Mouse (Mus musculus) heart, postnatal 36 days (tissue): Measurements from ENCODE around the gene Them4. TPM values are rescaled to one million over a fixed set of nuclear protein-coding genes. Genes with fewer than 3 reads are reported as not detected.

Experiments used
- DNase-seq, 2 experiments: peaks; one replicate each; pipeline ENCODE4 v3.0.0; 2021 to 2022
- intact Hi-C: fragments of 180-260 bp; cut with DNase I; formaldehyde crosslinking; loops from one replicate; pipeline ENCODE4 v1.15.1; 2025
- total RNA-seq, 2 experiments: library from RNA; stranded (reverse); gene quantifications; 2 replicates each; pipeline ENCODE4 v1.2.3; 2021

The Them4 gene
- total RNA-seq, 2 experiments from 2014 or later: 13.7 to 15.6 TPM

DNA sequence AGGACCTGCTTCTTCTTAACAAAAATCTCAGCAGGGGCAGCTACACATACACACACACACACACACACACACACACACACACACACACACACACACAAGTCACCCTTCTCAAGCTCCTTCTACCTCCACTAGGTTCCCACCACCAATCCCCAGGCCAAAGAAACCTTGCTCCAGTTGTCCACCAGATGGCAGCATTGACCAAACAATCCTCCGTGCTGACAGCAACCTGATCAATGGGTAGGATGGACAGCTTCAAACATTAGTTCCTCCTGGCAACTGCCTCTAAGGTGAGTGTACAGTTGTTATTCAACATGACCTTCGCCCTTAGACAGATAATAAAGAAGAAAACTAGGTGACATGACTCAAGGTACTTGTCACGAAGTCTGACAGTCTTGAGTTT is 56.9 kb downstream of the Them4 start:
- peak; percentile 72 to 76 for DNase-seq
- intact Hi-C loops: loop anchor here (2.0 to 5.0 kb wide), 4 partner anchors 76 to 536 kb away; partner anchors contain the start of genes Mrpl9 and Oaz3

DNA sequence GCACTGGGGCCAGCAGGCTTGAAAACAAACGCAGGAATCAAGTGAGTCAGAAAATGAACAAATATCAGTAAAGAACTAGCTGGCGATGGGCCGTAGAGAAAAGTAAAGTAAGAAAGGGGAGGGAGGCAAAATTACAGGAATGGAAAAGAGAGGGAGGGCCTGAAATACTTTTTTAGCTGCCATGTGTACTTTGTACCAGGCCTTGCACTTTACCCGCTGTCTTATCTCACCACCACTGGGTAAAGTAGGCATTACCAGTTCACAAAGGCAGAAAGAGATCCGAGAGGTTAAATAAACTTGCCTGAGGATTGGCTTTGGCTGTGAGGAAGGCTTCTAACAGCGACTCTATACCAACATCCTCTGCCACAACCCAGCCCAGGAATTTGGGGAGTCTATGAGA is 57.6 kb downstream of the Them4 start:
- intact Hi-C loops: loop anchor here (2.0 to 5.0 kb wide), 4 partner anchors 75 to 535 kb away; partner anchors contain the start of genes Mrpl9 and Oaz3
- DNase-seq: no peak

DNA sequence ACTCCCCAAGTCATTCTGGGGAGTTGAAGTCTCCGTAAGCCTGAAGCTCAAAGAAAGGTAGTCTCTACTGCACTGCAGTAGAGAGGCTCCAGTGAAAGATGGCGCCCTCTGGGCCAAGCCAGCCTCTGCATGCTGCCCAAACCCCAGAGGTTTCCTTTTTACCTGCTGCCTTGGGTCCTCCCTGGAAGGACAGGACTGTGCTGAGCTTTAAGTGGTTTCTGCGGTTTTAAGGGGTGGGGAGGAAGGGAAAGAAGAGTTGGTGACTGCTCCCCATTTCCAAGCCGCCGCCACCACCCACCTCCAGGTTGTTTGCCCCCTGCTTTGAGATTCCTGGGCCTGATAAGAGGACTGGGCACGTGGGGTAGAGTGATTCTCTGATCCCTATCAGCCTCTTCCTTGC is 58.7 kb downstream of the Them4 start:
- intact Hi-C loops: loop anchor here (5.0 kb wide), 1 partner anchor 74 kb away; the partner anchor contains the start of genes Mrpl9 and Oaz3
- no peak for DNase-seq

DNA sequence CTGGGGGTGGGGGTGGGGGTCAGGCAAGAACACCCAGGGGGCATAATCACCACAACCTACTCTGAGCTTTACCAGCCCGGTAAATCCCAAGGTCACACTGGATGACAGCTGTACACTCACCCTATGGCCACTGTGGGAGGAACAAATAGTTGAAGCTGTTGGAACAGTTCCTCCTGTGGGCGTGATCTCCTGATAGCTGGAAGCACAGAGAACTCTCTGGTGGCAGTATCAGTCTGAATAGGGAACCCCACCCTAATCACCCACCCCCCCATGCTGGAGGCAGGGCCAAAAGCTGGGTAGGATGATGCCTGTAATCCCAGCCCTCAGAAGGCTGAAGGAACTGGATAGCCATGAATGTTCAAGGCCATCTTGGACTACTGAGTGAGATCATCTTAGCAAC is 59.8 kb downstream of the Them4 start:
- DNase-seq: no peak
- intact Hi-C loops: loop anchor here (5.0 kb wide), 1 partner anchor 73 kb away; the partner anchor contains the start of genes Mrpl9 and Oaz3

DNA sequence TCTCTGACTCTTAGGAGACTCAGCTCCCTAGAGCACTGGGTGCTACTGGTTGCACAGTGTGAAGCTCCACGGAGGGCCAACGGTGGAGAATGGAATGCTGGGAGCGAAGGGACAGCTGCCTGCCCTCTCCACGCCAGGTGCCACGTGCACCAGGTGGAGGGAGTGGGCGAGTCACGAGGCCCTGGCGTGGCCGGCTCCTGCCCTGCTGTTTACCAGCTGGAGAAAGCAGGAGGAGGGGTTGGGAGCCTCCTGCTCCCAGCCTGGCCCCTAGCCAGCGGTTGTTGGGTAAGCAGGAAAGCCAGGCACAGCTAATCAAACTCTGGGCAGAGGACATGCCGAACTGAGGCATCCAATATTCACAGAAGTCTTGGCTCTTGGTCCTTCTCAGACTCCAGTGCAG is 61.7 kb downstream of the Them4 start:
- DNase-seq: peak; percentile 74 to 78
- intact Hi-C loops: no loop called here

DNA sequence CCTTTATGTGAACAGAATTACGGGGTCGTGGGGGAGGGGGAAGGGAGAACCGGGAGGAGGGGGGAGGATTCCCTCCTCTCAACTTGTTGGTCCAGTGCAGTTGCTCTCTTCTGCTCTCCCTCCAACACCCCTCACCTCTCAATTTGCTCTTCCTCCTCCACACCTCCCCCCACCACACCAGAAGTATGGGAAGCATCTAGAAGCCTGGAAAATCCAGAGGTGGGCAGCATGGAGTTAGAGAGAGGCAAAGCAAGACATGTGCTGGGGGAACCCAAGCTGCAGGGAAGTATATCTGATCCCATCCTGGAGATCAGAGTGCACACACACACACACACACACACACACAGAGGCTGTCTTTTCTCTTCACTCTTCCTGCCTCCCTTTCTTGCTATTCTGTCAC is 62.1 kb downstream of the Them4 start:
- intact Hi-C loops: no loop called here
- no peak for DNase-seq

DNA sequence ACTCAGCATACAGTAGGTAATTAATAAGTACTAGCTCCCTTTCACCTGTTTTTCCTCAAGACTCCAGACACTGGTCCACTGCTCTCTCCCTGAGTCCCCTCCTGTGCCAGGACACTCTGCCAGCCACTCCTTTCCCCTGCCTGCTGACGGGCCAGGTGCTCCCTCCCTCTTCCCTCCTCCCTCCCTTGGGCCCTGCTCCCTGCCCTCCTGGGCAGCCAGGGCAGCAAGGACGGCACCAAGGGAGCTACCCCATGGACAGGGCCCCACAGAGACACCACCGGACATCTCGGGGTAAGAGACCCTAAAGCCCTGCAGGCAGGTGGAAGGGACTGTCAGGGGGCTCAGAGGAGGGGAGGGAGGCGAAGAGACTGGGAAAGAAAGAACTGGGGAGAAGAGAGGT is 62.8 kb downstream of the Them4 start, which contains the start of gene Rorc:
TSS of gene Rorc (plus strand) at position 154 of the 400 bp plus-strand sequence.
- intact Hi-C loops: no loop called here
- DNase-seq: peak; percentile 39 to 47

DNA sequence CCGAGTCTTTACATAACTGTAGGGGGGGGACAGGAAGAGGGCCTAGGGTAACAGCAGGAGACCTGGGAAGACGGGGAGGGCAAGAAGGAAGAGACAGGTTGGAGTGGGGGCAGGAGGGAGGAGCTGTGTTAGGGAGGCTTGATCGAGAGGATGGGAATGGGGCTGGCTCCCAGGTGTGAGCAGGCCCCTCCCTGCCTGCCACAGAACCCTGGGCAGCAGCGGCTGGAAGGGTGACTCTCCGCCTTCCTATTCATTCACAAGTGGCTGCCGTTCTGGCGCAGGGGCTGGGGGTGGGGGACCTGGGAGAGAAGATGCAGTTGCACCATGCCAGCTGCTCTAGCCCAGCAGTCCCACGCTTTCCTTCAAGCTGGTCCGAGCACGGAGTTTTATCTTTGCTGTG is 63.2 kb downstream of the Them4 start:
- intact Hi-C loops: no loop called here
- no peak for DNase-seq

DNA sequence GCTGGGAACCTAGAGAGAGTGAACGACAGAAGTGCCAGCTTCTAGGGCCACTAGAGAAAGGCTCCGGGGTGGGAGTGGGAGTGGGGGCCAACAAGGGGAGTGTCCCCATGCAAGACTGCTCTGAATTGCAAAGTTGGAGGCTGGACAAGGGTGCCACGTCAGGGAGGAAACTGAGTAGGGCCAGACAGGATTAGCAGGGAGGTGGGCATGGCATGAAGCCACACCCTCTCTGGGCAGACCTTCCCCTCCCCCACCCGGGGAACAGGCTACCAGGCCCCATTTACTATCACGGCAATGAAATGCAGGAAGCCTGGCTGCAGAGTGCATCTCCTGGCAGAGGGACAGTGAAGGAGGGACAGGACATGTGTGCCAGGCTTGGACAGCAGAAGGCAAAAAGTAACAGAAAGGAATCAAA is 63.7 kb downstream of the Them4 start:
- no peak for DNase-seq
- intact Hi-C loops: no loop called here

DNA sequence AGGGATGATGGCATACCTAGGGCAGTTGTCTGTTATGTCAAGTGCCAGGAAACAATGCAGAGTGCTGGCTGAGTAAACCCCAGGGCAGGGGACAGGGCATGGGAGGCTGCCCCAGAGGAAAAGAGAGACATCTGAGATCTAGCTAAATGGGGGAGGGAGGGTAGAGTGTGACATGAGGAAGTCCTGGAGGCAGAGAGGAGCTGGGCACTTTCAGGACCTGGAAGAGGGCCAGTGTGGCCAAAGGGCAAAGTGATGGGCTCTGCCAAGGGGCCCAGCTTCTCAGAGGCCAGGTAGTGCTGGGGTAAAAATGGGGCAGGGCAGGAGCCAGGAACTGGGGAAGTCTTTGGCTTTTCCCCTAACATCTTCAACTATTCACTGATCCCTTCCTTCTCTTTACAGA is 64.7 kb downstream of the Them4 start:
- intact Hi-C loops: no loop called here
- no peak for DNase-seq

DNA sequence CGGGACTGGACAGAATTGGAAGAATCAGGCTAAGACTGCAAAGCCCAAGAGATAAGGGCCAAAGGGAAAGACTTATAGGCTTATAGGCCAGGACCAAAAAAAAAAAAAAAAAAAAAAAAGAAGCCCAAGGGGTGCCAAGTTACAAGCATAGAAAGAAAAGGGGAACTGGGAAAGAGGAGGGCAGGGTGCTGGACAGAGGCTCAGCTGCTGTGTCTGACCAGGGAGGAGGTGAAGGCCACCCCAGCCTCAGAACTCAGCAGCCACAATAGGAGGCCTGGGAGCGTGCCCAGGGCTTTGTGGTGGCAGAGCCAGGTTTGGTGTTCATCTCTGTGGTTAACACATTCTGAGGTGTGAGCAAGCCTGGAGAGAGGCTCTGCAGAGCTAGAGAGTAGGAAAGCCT is 65.3 kb downstream of the Them4 start:
- intact Hi-C loops: no loop called here
- DNase-seq: no peak

DNA sequence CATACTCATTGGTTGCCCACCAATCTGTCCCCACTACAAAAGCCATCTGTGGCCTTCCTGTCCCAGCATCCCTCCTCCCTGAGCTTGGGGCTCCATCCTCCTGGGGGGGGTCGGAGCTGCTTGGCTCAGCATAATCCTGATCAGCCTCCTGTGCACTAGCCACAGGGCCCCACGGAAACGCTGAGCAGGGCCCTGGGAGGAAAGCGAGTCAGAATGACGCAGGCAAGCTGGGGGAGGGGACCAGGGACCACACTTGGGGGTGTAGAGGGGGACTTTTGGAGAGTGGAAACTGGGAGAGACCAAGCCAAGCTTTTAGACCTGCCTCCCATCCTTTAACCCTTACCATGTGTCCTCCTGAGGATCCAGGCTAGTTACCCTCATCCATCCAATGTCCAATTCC is 66.0 kb downstream of the Them4 start:
- no peak for DNase-seq
- intact Hi-C loops: no loop called here

DNA sequence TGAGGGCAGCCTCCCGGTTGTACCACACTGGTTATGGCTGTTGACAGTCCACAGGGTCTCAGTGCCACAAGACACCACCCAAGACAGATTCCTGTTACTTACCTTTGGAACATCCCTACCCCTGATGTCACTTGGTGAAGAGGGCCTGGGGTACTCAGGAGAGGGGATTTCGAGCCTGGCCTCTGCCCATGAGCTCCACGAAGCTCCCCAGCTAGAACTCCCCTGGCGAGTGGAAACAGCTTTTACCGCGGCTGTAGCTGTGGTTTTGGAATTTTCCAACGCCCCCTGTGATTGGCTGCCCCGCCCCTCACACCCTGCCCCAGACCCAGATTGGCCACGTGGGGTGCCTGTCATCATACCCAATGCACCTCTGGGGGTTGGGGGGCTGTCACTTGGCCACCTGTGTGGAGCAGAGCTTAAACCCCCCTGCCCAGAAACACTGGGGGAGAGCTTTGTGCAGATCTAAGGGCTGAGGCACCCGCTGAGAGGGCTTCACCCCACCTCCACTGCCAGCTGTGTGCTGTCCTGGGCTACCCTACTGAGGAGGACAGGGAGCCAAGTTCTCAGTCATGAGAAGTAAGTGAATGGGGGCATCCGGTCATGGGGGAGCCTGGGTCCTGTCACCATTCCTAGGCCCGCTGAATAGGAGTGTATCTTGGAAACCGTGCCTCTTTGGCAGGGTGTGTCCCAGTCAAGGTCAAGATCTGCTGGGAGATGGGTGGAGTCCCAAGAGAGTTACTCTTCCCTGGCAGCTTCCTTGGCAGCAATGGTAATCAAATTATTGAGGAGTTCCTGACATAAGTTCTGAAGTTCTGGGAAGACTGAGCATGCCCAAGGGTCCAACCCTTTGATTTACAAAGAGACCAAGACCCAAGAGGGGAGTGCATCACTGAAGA is 67.4 kb downstream of the Them4 start:
- DNase-seq: no peak
- intact Hi-C loops: no loop called here

DNA sequence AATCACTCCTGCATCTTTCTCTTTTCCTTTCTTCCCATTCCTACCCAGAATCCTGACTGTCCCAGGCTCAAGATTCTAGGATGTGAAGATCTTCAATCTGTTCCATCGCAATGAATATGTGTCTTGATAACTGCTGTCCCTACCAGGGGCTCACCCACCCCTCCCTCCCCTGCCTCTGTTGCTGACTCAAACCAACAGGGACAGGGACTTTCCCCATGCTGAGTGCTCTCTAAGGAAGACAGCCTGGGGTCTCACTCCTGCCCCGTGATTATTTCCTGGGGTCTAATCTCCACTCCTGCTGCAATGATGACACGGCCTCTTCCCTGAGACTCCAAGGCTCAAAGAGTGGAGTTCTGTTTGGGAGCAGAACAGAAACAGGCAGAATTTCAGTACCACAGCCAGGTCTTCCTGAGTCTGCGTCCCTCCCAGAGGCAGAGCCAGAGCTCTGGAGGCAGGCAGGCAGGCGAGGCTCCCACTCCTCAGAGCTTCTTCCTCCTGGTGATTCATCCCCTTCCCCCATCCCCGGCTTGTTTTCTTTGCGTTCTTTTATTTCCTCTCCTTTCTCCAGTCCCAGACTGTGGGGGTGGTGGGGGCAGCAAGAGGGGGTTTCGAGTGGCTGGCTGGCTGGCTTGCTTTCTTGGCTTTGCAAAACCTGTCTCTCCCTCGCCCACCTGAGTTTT is 70.1 kb downstream of the Them4 start:
- intact Hi-C loops: no loop called here
- no peak for DNase-seq

Other genes starting within 250 kb of the Them4 start
- not detected for gene Gm10697, start 237.4 kb upstream of the Them4 start, total RNA-seq
- not detected for gene Gm10696, start 131.9 kb upstream of the Them4 start, total RNA-seq
- gene Gm5286, start 113.4 kb upstream of the Them4 start, total RNA-seq: not detected
- gene Gm4778, start 46.1 kb upstream of the Them4 start, total RNA-seq: not detected
- not detected for gene Them5, start 32.0 kb downstream of the Them4 start, total RNA-seq
- under 1 TPM in 1 of 2 experiments, not detected in 1; 0.27 TPM for gene C2cd4d, start 52.3 kb downstream of the Them4 start, total RNA-seq
- gene Rorc, start 62.7 kb downstream of the Them4 start, total RNA-seq: 10 to 100 TPM; 31.9 to 48.1 TPM
- under 1 TPM; 0.11 to 0.16 TPM for gene Lingo4, start 88.4 kb downstream of the Them4 start, total RNA-seq
- gene Tdrkh, start 103.2 kb downstream of the Them4 start, total RNA-seq: 1 to 10 TPM; 4.0 to 5.1 TPM
- 10 to 100 TPM; 68.6 to 74.2 TPM for gene Mrpl9, start 133.2 kb downstream of the Them4 start, total RNA-seq
- not detected for gene Oaz3, start 133.8 kb downstream of the Them4 start, total RNA-seq
- under 1 TPM in 1 of 2 experiments, not detected in 1; 0.19 TPM for gene Celf3, start 168.2 kb downstream of the Them4 start, total RNA-seq
- 1 to 10 TPM in 1 of 2 experiments, under 1 TPM in 1; 0.46 to 1.2 TPM for gene Riiad1, start 170.3 kb downstream of the Them4 start, total RNA-seq